Mouse (Mus musculus) central nervous system, embryonic 14 days (tissue): ENCODE results near the gene Bnip3. TPM values are rescaled to one million over a fixed set of nuclear protein-coding genes. Genes with fewer than 3 reads are reported as not detected.

ENCODE experiments used
- polyA plus RNA-seq: library from polyadenylated mRNA; depleted of rRNA; stranded (reverse); fragments of >200 nt; gene quantifications from 2 replicates; pipeline ENCODE4 v1.2.3, GENCODE M21; 2012; rRNA removed

Gene Bnip3
- polyA plus RNA-seq = 35.4 and 36.1 TPM in 2 replicates

GRCm38 (mm10) chr7:138909277-138910192 lies at the start of gene Bnip3:
Bnip3 (minus strand) TSS chr7:138909519.

GRCm38 (mm10) chr7:138940612-138941461 lies 31.5 kb upstream of the Bnip3 start, which contains the start of gene Jakmip3:
Jakmip3 (plus strand) TSS chr7:138940730.

GRCm38 (mm10) chr7:138845544-138846391 lies 63.6 kb downstream of the Bnip3 start, which contains the start of the genes Ppp2r2d and Mapk1ip1:
Ppp2r2d (plus strand) TSS chr7:138846079.
Mapk1ip1 (minus strand) TSS chr7:138846273.

Other genes starting within 250 kb of the Bnip3 start
- 77.9 and 81.1 TPM in 2 replicates for gene Ppp2r2d, start 63.4 kb downstream of the Bnip3 start, polyA plus RNA-seq
- gene Mapk1ip1, start 63.2 kb downstream of the Bnip3 start, polyA plus RNA-seq = 56.5 and 60.0 TPM in 2 replicates
- 6.9 and 7.6 TPM in 2 replicates for gene Jakmip3, start 31.2 kb upstream of the Bnip3 start, polyA plus RNA-seq
- 166 and 167 TPM in 2 replicates for gene Dpysl4, start 176.5 kb upstream of the Bnip3 start, polyA plus RNA-seq